Mouse (Mus musculus): ENCODE data around the gene Mllt1. TPM values are rescaled to one million over a fixed set of nuclear protein-coding genes. Genes with fewer than 3 reads are reported as not detected.

Mllt1 gene
- total RNA-seq, 1 experiment, result 24.6 TPM

DNA sequence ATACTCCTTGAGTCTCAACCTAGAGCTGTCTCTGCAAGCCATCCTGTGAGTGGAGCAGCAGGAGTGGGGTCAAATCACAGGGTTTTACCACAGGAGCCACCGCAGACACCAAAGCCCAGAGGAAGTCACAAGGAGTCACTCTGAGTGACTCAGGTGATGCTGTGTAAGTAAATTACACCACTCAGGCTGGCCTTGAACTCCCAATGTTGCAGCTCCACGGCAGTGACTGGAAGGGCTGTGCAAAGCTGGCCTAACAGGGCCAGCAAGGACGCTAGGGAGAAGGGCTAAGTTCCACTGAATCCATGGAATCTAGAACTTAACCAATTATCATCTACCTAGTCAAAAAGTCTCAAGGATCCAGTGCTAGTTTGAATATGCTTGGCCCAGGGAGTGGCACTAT lies 29.0 kb downstream of the Mllt1 start:
- Histone ChIP-seq H3K4me1 (ENCODE audit: control insufficient read depth in 2 of 2, insufficient read depth in 2 of 2, low read length in 2 of 2, poor library complexity in 1 of 2) (peaks cover 0 to 8% of the 10 kb centered on the region in 2 experiments; a peak in 1 of 4 replicates), H3K27ac (ENCODE audit: insufficient read depth, low read depth, low read length, poor library complexity, severe bottlenecking) (no peak overlapping the region), H3K9ac (ENCODE audit: insufficient read depth, low read depth, low read length, poor library complexity, severe bottlenecking) (no peak overlapping the region), H3K36me3 (ENCODE audit: control insufficient read depth, insufficient read depth, low read length, poor library complexity, severe bottlenecking) (peaks cover 36% of the 10 kb centered on the region), H3K9me3 (ENCODE audit: control insufficient read depth, insufficient read depth, low read depth, low read length) (no peaks in the 10 kb centered on the region), H3K4me3 (ENCODE audit: insufficient read depth in 1 of 2, low read depth in 1 of 2, low read length in 2 of 2, poor library complexity in 1 of 2, severe bottlenecking in 1 of 2) (no peak overlapping the region)
- TF ChIP-seq MAFK (IDR thresholded peaks at IDR 0.05; ENCODE audit: insufficient read depth, low read depth, low read length), result no peak
- TF ChIP-seq ZNF384 (IDR thresholded peaks at IDR 0.05; ENCODE audit: low read depth, low read length), result no peak
- no peak for TF ChIP-seq HCFC1 (IDR thresholded peaks at IDR 0.05; ENCODE audit: borderline replicate concordance, insufficient read depth, low read length)
- no peak for TF ChIP-seq ZC3H11A (IDR thresholded peaks at IDR 0.05; ENCODE audit: borderline replicate concordance, low read depth, low read length)
- no peak for TF ChIP-seq CHD2 (IDR thresholded peaks at IDR 0.05; ENCODE audit: low read depth, low read length)
- in situ Hi-C loops (cut with MboI; ENCODE audit: low sequenced_read_pairs in 2 of 2, unreplicated experiment in 2 of 2), result no loop called here
- no peak for DNase-seq (ENCODE audit: low read depth, low spot score)

- no peak for TF ChIP-seq MAFK (IDR thresholded peaks at IDR 0.05; ENCODE audit: insufficient read depth, low read depth, low read length)
- no peak for TF ChIP-seq HCFC1 (IDR thresholded peaks at IDR 0.05; ENCODE audit: borderline replicate concordance, insufficient read depth, low read length)
- TF ChIP-seq ZNF384 (IDR thresholded peaks at IDR 0.05; ENCODE audit: low read depth, low read length), result no peak
- TF ChIP-seq CHD2 (IDR thresholded peaks at IDR 0.05; ENCODE audit: low read depth, low read length), result no peak
- no peak for TF ChIP-seq ZC3H11A (IDR thresholded peaks at IDR 0.05; ENCODE audit: borderline replicate concordance, low read depth, low read length)
- Histone ChIP-seq H3K36me3 (ENCODE audit: control insufficient read depth, insufficient read depth, low read length, poor library complexity, severe bottlenecking) (peaks cover 55% of the 10 kb centered on the region), H3K4me3 (ENCODE audit: insufficient read depth in 1 of 2, low read depth in 1 of 2, low read length in 2 of 2, poor library complexity in 1 of 2, severe bottlenecking in 1 of 2) (no peak overlapping the region), H3K4me1 (ENCODE audit: control insufficient read depth in 2 of 2, insufficient read depth in 2 of 2, low read length in 2 of 2, poor library complexity in 1 of 2) (peaks cover 0 to 8% of the 10 kb centered on the region in 2 experiments; a peak in 1 of 4 replicates), H3K9me3 (ENCODE audit: control insufficient read depth, insufficient read depth, low read depth, low read length) (no peaks in the 10 kb centered on the region), H3K27ac (ENCODE audit: insufficient read depth, low read depth, low read length, poor library complexity, severe bottlenecking) (no peak overlapping the region), H3K9ac (ENCODE audit: insufficient read depth, low read depth, low read length, poor library complexity, severe bottlenecking) (no peak overlapping the region)
- no peak for DNase-seq (ENCODE audit: low read depth, low spot score)
- in situ Hi-C loops (cut with MboI; ENCODE audit: low sequenced_read_pairs in 2 of 2, unreplicated experiment in 2 of 2), result no loop called here
These were observed 32.5 kb downstream of the Mllt1 start for GRCm38 (mm10) chr17:56902698-56903097.

DNA sequence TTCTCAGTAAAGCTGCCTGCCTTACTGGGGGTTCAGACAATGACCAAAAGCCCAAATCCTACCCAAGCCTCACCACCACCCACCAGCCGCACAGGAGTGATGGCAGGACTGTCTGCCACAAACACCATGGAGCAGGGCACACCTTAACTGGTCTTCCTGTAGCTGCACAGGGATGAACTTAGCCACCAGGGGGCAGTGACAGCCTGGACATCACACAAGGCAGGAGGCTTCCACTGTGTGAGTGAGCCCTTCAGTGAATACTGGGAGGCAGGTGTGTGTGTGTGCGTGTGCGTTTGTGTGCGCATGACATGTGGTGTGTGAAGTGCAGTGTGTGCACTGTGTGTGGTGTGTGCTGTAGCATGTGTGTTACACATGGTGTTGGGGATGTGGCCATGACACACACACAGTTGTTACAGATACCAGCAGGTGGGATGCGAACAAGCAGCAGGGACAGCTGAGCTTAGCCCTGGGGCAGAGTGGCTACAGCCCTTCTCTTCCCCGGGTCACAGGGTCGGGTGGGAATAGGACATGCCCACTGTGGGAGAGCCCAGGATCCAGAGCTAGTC lies 37.5 kb downstream of the Mllt1 start:
- no peak overlapping the region for H3K27ac ChIP-seq (ENCODE audit: insufficient read depth, low read depth, low read length, poor library complexity, severe bottlenecking)
- TF ChIP-seq CHD2 (IDR thresholded peaks at IDR 0.05; ENCODE audit: low read depth, low read length), result no peak
- no peak for TF ChIP-seq ZNF384 (IDR thresholded peaks at IDR 0.05; ENCODE audit: low read depth, low read length)
- peak; percentile 66; the same call in 1 of the 2 replicates for TF ChIP-seq ZC3H11A (IDR thresholded peaks at IDR 0.05; ENCODE audit: borderline replicate concordance, low read depth, low read length)
- TF ChIP-seq MAFK (IDR thresholded peaks at IDR 0.05; ENCODE audit: insufficient read depth, low read depth, low read length), result no peak
- H3K4me1 ChIP-seq (ENCODE audit: control insufficient read depth in 2 of 2, insufficient read depth in 2 of 2, low read length in 2 of 2, poor library complexity in 1 of 2), result peaks cover 0 to 2% of the 10 kb centered on the region in 2 experiments; a peak in 1 of 4 replicates
- peaks cover 73% of the 10 kb centered on the region for H3K36me3 ChIP-seq (ENCODE audit: control insufficient read depth, insufficient read depth, low read length, poor library complexity, severe bottlenecking)
- peak; percentile 73 for DNase-seq (ENCODE audit: low read depth, low spot score)
- H3K9ac ChIP-seq (ENCODE audit: insufficient read depth, low read depth, low read length, poor library complexity, severe bottlenecking), result no peak overlapping the region
- in situ Hi-C loops (cut with MboI; ENCODE audit: low sequenced_read_pairs in 2 of 2, unreplicated experiment in 2 of 2), result no loop called here
- no peaks in the 10 kb centered on the region for H3K9me3 ChIP-seq (ENCODE audit: control insufficient read depth, insufficient read depth, low read depth, low read length)
- H3K4me3 ChIP-seq (ENCODE audit: insufficient read depth in 1 of 2, low read depth in 1 of 2, low read length in 2 of 2, poor library complexity in 1 of 2, severe bottlenecking in 1 of 2), result no peak overlapping the region

- H3K9me3 ChIP-seq (ENCODE audit: control insufficient read depth, insufficient read depth, low read depth, low read length), result no peaks in the 10 kb centered on the region
- DNase-seq (ENCODE audit: low read depth, low spot score), result no peak
- peaks cover 0 to 2% of the 10 kb centered on the region in 2 experiments; a peak in 1 of 4 replicates for H3K4me1 ChIP-seq (ENCODE audit: control insufficient read depth in 2 of 2, insufficient read depth in 2 of 2, low read length in 2 of 2, poor library complexity in 1 of 2)
- H3K27ac ChIP-seq (ENCODE audit: insufficient read depth, low read depth, low read length, poor library complexity, severe bottlenecking), result no peak overlapping the region
- H3K4me3 ChIP-seq (ENCODE audit: insufficient read depth in 1 of 2, low read depth in 1 of 2, low read length in 2 of 2, poor library complexity in 1 of 2, severe bottlenecking in 1 of 2), result no peak overlapping the region
- H3K9ac ChIP-seq (ENCODE audit: insufficient read depth, low read depth, low read length, poor library complexity, severe bottlenecking), result no peak overlapping the region
- in situ Hi-C loops (cut with MboI; ENCODE audit: low sequenced_read_pairs in 2 of 2, unreplicated experiment in 2 of 2), result no loop called here
- TF ChIP-seq ZC3H11A (IDR thresholded peaks at IDR 0.05; ENCODE audit: borderline replicate concordance, low read depth, low read length), result no peak
- TF ChIP-seq ZNF384 (IDR thresholded peaks at IDR 0.05; ENCODE audit: low read depth, low read length), result no peak
- H3K36me3 ChIP-seq (ENCODE audit: control insufficient read depth, insufficient read depth, low read length, poor library complexity, severe bottlenecking), result peaks cover 73% of the 10 kb centered on the region
These were observed 38.6 kb downstream of the Mllt1 start for GRCm38 (mm10) chr17:56896513-56897129.

All from ES-E14 (cell line).